Mouse (Mus musculus): ENCODE data around the gene Banp. TPM values are rescaled to one million over a fixed set of nuclear protein-coding genes. Genes with fewer than 3 reads are reported as not detected.

Gene Banp
- total RNA-seq, 2 experiments from 2014 or later: 6.0 to 11.1 TPM

- no peak for DNase-seq
Observed at GRCm38 (mm10) chr8:122058951-122059350, 109.4 kb downstream of the Banp start.

GRCm38 (mm10) chr8:122062508-122063223 is 113.1 kb downstream of the Banp start:
- no peak for DNase-seq

DNA sequence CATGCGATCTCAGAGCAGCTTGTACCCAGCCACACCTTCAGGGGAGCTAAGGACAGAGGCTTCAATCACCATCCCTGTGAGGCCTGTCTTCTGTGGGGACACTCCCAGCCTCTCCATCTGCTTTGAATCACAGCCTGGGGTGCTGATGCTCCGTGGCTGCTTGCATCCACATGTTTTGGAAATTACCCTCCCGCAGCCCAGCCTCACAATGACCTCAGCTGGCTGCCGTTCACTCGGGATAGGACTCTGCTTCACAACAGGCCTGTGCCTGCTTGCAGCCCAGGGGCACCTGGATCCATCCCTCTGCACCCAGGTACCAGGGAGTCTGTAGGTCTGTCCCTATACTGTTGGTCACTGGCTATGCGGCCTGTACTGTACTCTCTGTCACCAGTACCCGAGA is 114.8 kb downstream of the Banp start:
- DNase-seq: no peak

DNA sequence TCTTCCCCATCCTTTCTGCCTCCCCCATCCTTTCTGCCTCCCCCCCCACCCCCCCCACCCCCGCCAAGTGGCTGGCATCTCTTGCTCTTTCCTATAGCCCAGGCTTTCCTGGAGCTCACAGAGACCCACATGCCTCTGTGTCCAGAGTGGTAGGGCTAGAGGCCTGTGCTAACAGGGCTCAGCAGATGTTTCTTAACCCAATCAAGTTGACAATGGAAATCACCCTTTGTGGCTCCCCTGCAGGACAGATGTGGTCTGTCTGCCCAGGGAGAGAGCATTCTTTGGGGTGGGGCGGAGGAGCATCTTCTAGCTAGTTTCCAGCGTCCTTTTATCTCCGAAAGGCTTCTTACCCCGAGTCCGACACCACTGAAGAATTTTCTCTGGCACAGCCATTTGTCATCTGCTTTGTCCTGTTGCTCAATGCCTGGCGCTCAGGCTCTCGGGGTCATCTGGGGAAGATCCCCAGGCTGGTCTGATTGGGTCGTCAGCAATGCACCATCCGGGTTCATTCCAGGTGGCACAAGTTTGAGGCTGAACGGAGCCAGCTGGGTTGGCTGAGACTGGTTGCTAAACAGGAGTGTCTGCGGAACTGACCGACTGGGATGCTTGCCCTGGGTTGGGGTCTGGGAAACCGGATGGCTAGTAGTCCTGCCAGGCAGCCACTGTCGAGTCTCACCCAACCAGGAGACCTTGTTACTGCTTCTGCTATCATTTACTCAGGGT is 118.4 kb downstream of the Banp start:
- DNase-seq: no peak

DNA sequence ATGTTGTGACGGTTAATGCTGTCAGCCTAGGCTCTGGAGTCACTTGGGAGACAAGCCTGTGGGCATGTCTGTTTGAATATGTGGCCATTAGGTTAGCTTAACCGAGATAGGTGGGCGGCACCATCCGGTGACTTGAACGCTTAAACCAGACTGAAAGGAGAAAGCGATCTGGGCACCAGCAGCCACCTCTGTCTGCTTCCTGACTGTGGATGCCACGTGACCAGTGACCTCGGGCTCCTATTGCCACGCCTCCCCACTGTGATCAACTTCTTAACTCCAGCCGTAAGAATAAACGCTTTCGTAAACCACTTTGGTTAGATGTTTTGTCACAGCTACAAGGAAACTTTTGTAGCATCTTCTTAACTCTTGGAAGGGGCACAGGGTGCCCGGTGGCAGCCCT is 119.1 kb downstream of the Banp start:
- DNase-seq: no peak

GRCm38 (mm10) chr8:122069281-122069680 is 119.7 kb downstream of the Banp start:
- no peak for DNase-seq

DNA sequence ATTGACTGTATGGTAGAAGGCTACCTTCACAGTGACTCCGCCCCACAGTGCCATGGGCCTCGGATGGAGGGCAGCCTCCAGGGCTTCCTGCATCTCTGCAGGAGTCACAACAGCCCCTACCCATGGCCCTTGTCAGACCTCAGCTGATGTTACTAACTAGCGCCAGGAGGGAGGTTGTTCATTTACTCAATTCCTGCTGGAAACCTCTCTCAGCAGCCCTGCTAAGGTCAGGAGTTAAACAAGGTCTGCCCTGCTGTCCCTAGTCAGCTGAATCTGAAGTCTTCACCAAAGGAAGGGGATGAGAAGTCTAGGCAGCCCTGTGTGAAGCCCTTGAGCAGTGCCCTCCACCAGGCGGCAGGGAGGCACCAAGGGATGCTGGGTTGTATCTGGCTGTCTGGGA is 121.6 kb downstream of the Banp start:
- DNase-seq: no peak

GRCm38 (mm10) chr8:122073964-122074363 is 124.4 kb downstream of the Banp start:
- no peak for DNase-seq

GRCm38 (mm10) chr8:122074442-122074841 is 124.9 kb downstream of the Banp start:
- DNase-seq: no peak

GRCm38 (mm10) chr8:122074977-122075376 is 125.4 kb downstream of the Banp start:
- DNase-seq: no peak

DNA sequence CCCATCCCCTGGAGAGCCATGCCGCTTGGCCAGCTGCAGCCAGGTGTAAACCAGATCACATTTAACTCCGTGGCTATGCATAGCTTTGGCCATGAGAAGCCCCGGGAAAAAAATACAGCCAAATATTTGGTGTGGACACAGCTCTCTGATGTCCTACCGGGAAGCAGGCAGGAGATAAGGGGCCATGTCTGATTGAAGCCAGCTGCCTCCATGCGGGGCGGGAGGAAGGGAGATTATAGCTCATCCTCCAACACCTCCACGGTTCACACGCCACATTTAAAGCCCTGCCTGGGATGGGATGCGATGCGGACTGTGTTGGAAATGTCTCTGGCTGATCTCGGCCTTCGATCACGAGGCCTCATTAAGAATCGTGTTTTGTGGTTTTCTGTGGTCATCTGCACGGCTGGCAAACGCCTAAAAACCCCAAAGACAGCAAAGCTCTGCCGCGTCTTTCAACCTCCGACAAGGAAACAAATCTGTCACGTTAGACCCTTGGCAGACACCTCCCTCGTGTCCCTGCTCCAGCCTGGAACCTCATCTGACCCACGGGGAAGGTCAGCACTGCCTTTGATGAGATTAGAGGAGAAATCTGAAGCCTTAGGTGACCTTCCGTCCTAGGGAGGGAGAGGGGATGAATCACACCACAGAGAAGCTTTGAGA is 126.8 kb downstream of the Banp start:
- no peak for DNase-seq

- no peak for DNase-seq
Observed at GRCm38 (mm10) chr8:122078321-122078720, 128.8 kb downstream of the Banp start.

Small RNA genes lying within 50 kb of the gene (microRNA-seq; reads per million reads assigned to microRNA genes)
- 0 to 0.25 reads per million in 2 experiments for gene Mir7237

Other genes starting within 250 kb of the Banp start
- gene Jph3, start 220.1 kb upstream of the Banp start, total RNA-seq (2021): under 1 TPM; 0.14 to 0.16 TPM
- 10 to 100 TPM; 10.7 to 13.3 TPM for gene Klhdc4, start 120.2 kb upstream of the Banp start, total RNA-seq (2021)
- 10 to 100 TPM in 1 of 2 experiments, 1 to 10 TPM in 1; 8.1 to 10.7 TPM for gene Slc7a5, start 42.1 kb upstream of the Banp start, total RNA-seq (2021)
- not detected for gene Car5a, start 4.8 kb upstream of the Banp start, total RNA-seq (2021)